Mouse (Mus musculus) cortical plate, adult 2 months (tissue): ENCODE data around the gene Crlf2. TPM values are rescaled to one million over a fixed set of nuclear protein-coding genes. Genes with fewer than 3 reads are reported as not detected.

Source experiments
- H3K27ac ChIP-seq: fragments of 200-500 bp; 2 replicates; pipeline ENCODE4 v1.5.1; 2012; ENCODE audit warnings: low read length, control low read depth, inconsistent platforms; ENCODE audit not compliant: insufficient read depth
- H3K4me1 ChIP-seq: fragments of 200-500 bp; 2 replicates; pipeline ENCODE4 v1.6.1; 2011; ENCODE audit warnings: low read length; ENCODE audit not compliant: control insufficient read depth, insufficient read depth
- H3K4me3 ChIP-seq: fragments of 200-500 bp; 2 replicates; pipeline ENCODE4 v1.5.1; 2011; ENCODE audit warnings: mild to moderate bottlenecking, low read length, control low read depth; ENCODE audit not compliant: insufficient read depth
- CTCF ChIP-seq: fragments of 200-500 bp; IDR thresholded peaks from 2 replicates; pipeline ENCODE4 v1.5.1; 2011; ENCODE audit warnings: mild to moderate bottlenecking, control low read depth, low read length; ENCODE audit not compliant: insufficient read depth; ENCODE audit errors: extremely low read depth
- POLR2A ChIP-seq: fragments of 200-500 bp; IDR thresholded peaks from 2 replicates; pipeline ENCODE4 v1.6.1; 2011; ENCODE audit warnings: mild to moderate bottlenecking, low read length, control low read depth; ENCODE audit not compliant: insufficient read depth; ENCODE audit errors: extremely low read depth
- polyA plus RNA-seq: library from polyadenylated mRNA; depleted of rRNA; stranded (reverse); fragments of >200 nt; gene quantifications from 2 replicates; pipeline ENCODE4 v1.2.3, GENCODE M21; 2012; rRNA removed

Gene Crlf2
- 26.5 and 28.2 TPM in 2 replicates for polyA plus RNA-seq

DNA sequence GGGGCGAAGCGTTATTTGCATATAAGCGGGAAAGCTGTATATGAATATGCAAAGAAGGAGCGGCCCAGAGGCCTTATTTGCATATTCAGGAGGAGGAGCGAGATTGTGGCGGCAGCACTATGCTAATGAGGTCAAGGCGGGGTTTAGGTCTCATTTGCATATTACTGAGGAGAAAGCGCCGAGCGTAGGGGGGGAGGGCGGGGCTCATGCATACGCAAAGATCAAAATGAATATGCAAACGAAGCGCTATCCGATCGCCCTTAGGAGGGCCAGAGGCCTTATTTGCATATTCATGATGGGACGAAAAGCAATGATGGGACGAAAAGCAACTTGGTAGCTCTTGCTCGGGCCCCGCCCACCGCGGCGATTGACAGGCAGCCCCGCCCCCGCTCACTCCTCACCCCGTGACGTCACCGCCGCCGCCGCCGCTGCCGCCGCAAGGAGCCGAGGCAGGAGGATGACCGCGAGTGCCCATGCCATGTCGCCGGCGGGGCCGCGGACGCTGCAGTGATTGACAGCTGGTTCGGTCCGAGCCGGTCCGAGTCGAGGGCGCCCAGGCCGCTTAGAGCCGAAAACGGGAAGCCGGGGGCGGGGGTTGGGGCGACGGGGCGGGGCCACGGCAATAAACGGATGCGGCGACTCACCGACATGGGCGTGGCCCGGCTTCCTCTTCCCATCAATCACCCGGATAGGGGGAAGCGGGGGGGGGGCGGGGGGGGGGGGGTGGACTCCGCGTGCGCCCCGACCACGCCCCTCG, at the start of gene Crlf2:
Gene Crlf2 (minus strand): TSS at position 590 of the 757 bp plus-strand sequence.
- H3K27ac ChIP-seq, result peak within 1 kb of the TSS; percentile 98
- TF ChIP-seq CTCF (no peak), POLR2A (no peak)
- H3K4me1 ChIP-seq, result no peaks in the 10 kb centered on the region
- H3K4me3 ChIP-seq, result peak within 1 kb of the TSS; percentile 55

DNA sequence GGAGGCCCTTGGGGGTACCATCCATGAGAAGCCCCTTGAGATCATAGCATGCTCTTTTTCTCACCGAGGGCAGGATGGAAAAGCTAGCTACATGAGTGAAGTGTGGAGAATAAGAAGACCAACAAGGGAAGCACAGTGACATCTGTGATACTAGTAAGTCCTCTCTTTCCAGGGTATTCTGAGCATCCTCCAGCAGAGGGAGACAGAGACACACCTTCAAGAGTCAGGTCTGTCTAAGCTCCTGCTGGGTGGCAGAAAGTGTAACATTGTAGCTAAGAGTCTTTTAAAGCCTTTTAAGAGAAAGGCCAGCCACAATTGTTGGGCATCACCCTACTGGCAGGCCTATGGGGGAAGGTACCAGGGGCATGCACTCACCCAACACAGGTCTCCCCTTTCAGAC, 43.8 kb upstream of the Crlf2 start:
- no peak for TF ChIP-seq POLR2A
- TF ChIP-seq CTCF, result peak; percentile 49; the same call in 1 of the 2 replicates
- Histone ChIP-seq H3K27ac (no peak overlapping the region), H3K4me1 (no peaks in the 10 kb centered on the region), H3K4me3 (no peak overlapping the region)

DNA sequence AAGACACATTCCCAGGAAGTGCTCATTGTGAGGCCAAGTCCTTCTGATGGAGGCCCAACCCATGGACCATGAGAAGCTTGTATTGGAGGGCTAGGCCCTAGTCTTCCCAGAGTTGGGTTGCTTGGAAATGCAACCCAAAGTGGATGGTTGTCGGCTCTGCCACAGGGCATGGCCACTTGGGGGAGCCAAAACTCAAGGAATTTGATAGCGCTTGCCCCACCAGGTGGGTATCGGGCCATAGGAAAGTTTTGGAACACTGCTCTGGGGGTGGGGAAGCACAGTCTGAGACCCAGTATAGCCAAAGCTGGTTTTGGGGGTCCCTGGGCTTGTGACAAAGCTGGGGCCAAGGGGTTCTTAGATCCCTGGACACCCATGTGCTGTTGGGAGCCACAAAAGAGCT, 42.3 kb upstream of the Crlf2 start:
- TF ChIP-seq CTCF (peak; percentile 39; the same call in 1 of the 2 replicates), POLR2A (no peak)
- Histone ChIP-seq H3K4me1 (no peaks in the 10 kb centered on the region), H3K4me3 (no peak overlapping the region), H3K27ac (no peak overlapping the region)

DNA sequence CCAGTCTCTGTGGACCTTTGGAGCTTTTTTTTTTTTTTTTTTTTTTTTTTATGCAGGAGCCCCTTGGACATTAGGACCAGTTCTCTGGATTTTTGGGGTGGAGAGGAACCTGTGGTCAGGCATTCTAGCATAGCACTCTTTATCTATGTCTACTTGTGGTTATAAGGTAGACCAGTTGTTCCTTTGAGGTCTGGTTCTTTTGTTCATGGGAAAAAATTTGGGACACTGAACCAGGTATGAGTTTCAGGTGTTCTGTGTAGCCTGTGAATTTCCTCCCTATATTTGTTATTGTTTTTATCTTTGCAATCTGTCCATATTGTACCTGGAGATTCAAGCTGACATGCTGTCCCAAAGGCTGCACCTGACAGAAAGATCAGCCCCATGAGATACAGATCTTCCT, 40.1 kb upstream of the Crlf2 start:
- Histone ChIP-seq H3K27ac (no peak overlapping the region), H3K4me3 (no peak overlapping the region), H3K4me1 (no peaks in the 10 kb centered on the region)
- no peak for TF ChIP-seq POLR2A
- no peak for TF ChIP-seq CTCF

DNA sequence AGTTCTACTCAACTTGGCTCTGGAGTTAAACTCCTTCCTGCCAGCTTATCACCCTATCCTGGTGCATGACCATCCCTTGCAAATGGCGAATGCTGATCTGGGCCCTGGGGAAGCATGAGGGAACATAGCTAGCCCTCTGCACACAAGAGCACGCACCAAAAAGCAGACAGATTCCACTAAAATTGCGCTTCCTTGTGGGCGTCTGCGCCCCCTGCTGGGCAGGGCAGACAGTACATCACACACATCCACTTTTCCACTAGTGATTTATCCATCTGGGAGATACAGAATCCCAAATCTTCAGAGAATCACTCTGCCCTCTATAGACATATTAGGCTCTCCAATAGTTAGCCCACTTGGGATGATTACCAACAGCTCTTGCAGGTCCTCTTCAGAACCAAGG, 37.9 kb upstream of the Crlf2 start:
- TF ChIP-seq POLR2A, result no peak
- TF ChIP-seq CTCF, result peak; percentile 28; the same call in 1 of the 2 replicates
- no peak overlapping the region for H3K4me3 ChIP-seq
- H3K27ac ChIP-seq, result no peak overlapping the region
- no peaks in the 10 kb centered on the region for H3K4me1 ChIP-seq

DNA sequence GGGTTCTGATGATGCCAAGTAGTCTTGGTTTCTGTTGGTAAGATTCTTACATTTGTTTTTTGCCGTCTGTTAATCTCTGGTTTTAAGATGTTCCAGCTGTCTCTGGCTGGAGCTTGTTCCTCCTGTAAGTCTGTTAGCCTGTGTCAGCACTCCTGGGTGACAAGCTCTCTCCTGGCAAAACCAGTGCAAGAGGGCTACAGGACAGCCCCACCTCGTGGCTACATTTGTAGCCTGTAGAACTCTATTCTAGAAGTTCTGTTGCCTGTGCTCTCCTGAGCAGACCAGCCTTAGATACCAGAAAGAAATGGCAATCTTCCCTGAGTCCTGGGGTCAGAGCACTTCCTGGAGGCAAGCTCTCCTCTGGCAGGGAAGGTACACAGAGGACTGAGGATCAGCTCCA, 4.0 kb upstream of the Crlf2 start:
- Histone ChIP-seq H3K27ac (no peak overlapping the region), H3K4me1 (no peaks in the 10 kb centered on the region), H3K4me3 (no peak overlapping the region)
- no peak for TF ChIP-seq CTCF
- no peak for TF ChIP-seq POLR2A

DNA sequence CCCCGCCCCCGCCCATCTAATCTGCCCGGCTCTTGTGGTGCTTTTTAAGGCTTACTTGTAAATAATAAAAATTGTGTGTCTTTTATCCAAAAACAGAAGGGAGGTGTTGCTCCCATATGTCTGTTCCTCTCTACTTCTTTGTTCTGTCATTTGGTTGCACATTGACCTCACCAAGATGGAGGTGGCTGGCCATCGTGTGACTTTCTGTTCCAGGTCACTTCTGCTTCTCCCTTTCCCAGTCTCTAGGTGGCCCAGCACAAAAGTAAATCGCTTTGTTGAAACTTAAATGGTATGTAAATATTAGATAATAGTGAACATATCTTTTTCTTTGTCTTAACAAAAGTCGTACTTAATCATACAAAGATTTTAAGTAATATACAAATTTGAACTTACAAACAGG, 398 bp upstream of the Crlf2 start:
- Histone ChIP-seq H3K4me1 (no peaks in the 10 kb centered on the region), H3K4me3 (no peak overlapping the region; the same call in 1 of the 2 replicates), H3K27ac (no peak overlapping the region)
- TF ChIP-seq CTCF, result no peak
- TF ChIP-seq POLR2A, result no peak

DNA sequence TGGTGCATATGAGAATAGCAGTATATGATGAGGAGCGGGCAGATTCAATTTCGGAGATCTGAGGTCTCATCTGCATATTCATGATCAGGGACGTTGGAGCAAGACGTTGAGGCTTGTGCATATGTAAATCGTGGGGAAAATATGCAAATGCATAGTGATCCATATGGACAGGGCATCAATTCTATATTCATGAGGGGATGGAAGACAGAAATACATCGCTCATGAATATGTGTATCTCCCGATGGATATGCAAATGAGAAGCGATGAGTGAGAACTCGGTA, 730 bp downstream of the Crlf2 start:
- no peaks in the 10 kb centered on the region for H3K4me1 ChIP-seq
- H3K4me3 ChIP-seq, result peak overlapping the region; percentile 55
- TF ChIP-seq CTCF (no peak), POLR2A (no peak)
- H3K27ac ChIP-seq, result peak overlapping the region; percentile 67

DNA sequence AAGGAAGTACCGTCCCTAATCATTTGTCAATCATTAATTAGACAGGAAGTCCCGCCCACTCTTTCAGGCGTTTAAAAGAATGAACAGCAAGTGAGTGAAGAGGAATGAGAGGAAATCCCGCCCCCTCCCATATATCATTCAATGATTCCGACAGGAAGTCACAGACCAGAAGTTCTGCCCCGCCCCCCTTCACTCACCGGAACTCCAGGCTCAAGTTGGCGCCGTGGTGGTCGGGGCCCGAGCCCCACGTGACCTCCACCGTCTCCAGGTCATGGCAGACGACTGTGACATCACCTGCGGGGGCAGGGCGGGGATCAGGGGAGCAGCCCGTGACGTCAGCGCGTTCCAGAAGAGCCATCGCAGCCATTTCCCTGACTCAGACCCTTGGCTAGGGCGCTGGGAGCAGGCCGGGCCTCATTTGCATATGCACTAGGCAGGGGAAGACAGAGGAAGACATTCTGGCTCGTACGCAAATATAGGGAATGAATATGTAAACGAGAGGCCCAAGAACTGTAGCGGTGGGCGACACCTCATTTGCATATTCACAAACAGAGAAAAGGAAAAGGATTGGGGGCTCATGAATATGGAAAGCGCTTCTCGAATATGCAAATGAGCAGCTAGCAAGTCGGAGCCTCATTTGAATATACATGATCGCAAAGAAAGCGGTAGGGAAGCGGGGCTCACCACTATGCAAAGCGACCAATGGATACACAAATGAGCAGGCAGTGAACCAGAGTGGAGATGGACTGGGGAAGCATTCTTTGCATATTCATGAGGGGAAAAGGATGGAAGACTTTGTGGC, 1.3 kb downstream of the Crlf2 start:
- no peaks in the 10 kb centered on the region for H3K4me1 ChIP-seq
- no peak for TF ChIP-seq CTCF
- peak; percentile 46; the same call in 1 of the 2 replicates for TF ChIP-seq POLR2A
- H3K4me3 ChIP-seq, result peak overlapping the region; percentile 55
- H3K27ac ChIP-seq, result peak overlapping the region; percentile 69
